9 mouse cellular contexts compared by ENCODE assay signal in genomic region chr2:19528797-19529196, GRCm38 (mm10). TPM values are rescaled to one million over a fixed set of nuclear protein-coding genes. Genes with fewer than 3 reads are reported as not detected.
A peak's percentile ranks its signal among the peaks of the same experiment; 100 is the strongest.
DNase-seq lines count a peak whose midpoint lies in the region; ATAC-seq lines count a peak whose summit lies in the region.
"Had no signal": no experiment of that assay in that cellular context is flagged by ENCODE, and none has a peak within 500 bp of the region (broad histone marks: within the 10 kb centered on the region; RNA-seq: fewer than 3 reads in every experiment).

No protein-coding gene starts in this region.

- H3K9me3 ChIP-seq in hindbrain, embryonic 11.5 days (ENCODE audit: control insufficient read depth, low read length) = no peaks in the 10 kb centered on the region
- H3K9me3 ChIP-seq in hindbrain, embryonic 16.5 days (ENCODE audit: control insufficient read depth, low read length) = no peaks in the 10 kb centered on the region

- no peak for ATAC-seq in hindbrain, embryonic 11.5 days (ENCODE audit: low FRiP score)
- no peak for ATAC-seq in hindbrain, embryonic 16.5 days
- ATAC-seq in CD4-positive, CD25-positive, alpha-beta regulatory T cell, adult 4 months = peak; percentile 93

- H3K4me2 ChIP-seq in hindbrain, embryonic 11.5 days (replicated peaks; ENCODE audit: low read depth, low read length) = no peak overlapping the region
- no peak overlapping the region for H3K4me2 ChIP-seq in hindbrain, embryonic 16.5 days (ENCODE audit: low read length)

- no peak overlapping the region for H3K4me3 ChIP-seq in hindbrain, embryonic 11.5 days (ENCODE audit: low read depth, low read length)
- H3K4me3 ChIP-seq in hindbrain, embryonic 16.5 days (ENCODE audit: low read length) = no peak overlapping the region

- peak; percentile 78 for DNase-seq in hindbrain, embryonic 11.5 days (ENCODE audit: low spot score)
- DNase-seq in adrenal gland, postnatal 25 days = peak; percentile 18
- peak; percentile 71 for DNase-seq in forelimb bud, embryonic 11.5 days (ENCODE audit: low read depth, low spot score)
- DNase-seq in kidney, postnatal 25 days = peak; percentile 48 to 76
- peak; percentile 66 for DNase-seq in mesoderm, embryonic 11.5 days (ENCODE audit: low read depth, low spot score)
- DNase-seq in thymus, postnatal 4 days = peak; percentile 60

- H3K27me3 ChIP-seq in hindbrain, embryonic 11.5 days (ENCODE audit: control insufficient read depth, insufficient read depth, low read length) = no peaks in the 10 kb centered on the region
- H3K27me3 ChIP-seq in hindbrain, embryonic 16.5 days (replicated peaks; ENCODE audit: control insufficient read depth, insufficient read depth, low read length) = no peaks in the 10 kb centered on the region; the same call in 1 of the 2 replicates

- no peaks in the 10 kb centered on the region for H3K36me3 ChIP-seq in hindbrain, embryonic 11.5 days (ENCODE audit: control insufficient read depth, insufficient read depth, low read length)
- H3K36me3 ChIP-seq in hindbrain, embryonic 16.5 days (ENCODE audit: control insufficient read depth, insufficient read depth, low read length) = no peaks in the 10 kb centered on the region

- WGBS in hindbrain, embryonic 11.5 days = 2% methylated on average over 1 of the region's 1 CpGs
- WGBS in hindbrain, embryonic 16.5 days = 3% methylated on average over 1 of the region's 1 CpGs

- H3K27ac ChIP-seq in hindbrain, embryonic 11.5 days (ENCODE audit: low read depth, low read length) = no peak overlapping the region
- no peak overlapping the region for H3K27ac ChIP-seq in hindbrain, embryonic 16.5 days (ENCODE audit: low read depth, low read length)
- H3K27ac ChIP-seq: macrophage had no signal

- no peak overlapping the region for H3K9ac ChIP-seq in hindbrain, embryonic 11.5 days (ENCODE audit: low read depth, low read length)
- no peak overlapping the region for H3K9ac ChIP-seq in hindbrain, embryonic 16.5 days (ENCODE audit: low read depth, low read length)

- H3K4me1 ChIP-seq in hindbrain, embryonic 11.5 days (replicated peaks; ENCODE audit: control insufficient read depth, insufficient read depth, low read length) = no peaks in the 10 kb centered on the region
- no peaks in the 10 kb centered on the region for H3K4me1 ChIP-seq in hindbrain, embryonic 16.5 days (ENCODE audit: control insufficient read depth, insufficient read depth, low read depth, low read length)

RNA-seq across cellular contexts. Expression of gene 4921504E06Rik, which starts 24.9 kb away (rescaled TPM):
- 0.24 and 0.36 TPM in 2 replicates for polyA plus RNA-seq in hindbrain, embryonic 11.5 days (2014; fragmentation: Nextera tagmentation; extraction: Ambion mirVana)
- polyA plus RNA-seq in hindbrain, embryonic 16.5 days (2015; fragmentation: Nextera tagmentation; extraction: Ambion mirVana) = 0.12 and 0.15 TPM in 2 replicates
- not detected for polyA plus RNA-seq in CD4-positive, CD25-positive, alpha-beta regulatory T cell, adult 4 months (2017; shearing (Covaris generic))
- not detected in 2 replicates for total RNA-seq in adrenal gland, postnatal 25 days (2021)
- polyA plus RNA-seq: macrophage had no signal

Comparison
In these comparisons a context has a peak if more than half of its experiments do, and no peak if none do; other contexts are left out.
1. DNase-seq: peak in every context shown above with its lines; median percentile 78 in hindbrain, embryonic 11.5 days; 71 in forelimb bud, embryonic 11.5 days; 66 in mesoderm, embryonic 11.5 days; 62 in kidney, postnatal 25 days; 60 in thymus, postnatal 4 days; 18 in adrenal gland, postnatal 25 days.